ENCODE assay signal across 10 mouse cellular contexts in genomic region chr8:117069708-117070107, GRCm38 (mm10). TPM values are rescaled to one million over a fixed set of nuclear protein-coding genes. Genes with fewer than 3 reads are reported as not detected.
A peak's percentile ranks its signal among the peaks of the same experiment; 100 is the strongest.
DNase-seq lines count a peak whose midpoint lies in the region; ATAC-seq and TF ChIP-seq lines count a peak whose summit lies in the region.
"Had no signal": no experiment of that assay in that cellular context is flagged by ENCODE, and none has a peak within 500 bp of the region (broad histone marks: within the 10 kb centered on the region; RNA-seq: fewer than 3 reads in every experiment).

No protein-coding gene starts in this region.

- TF ChIP-seq POLR2A in kidney, adult 2 months (IDR thresholded peaks at IDR 0.05; ENCODE audit: low read depth, low read length): no peak
- TF ChIP-seq POLR2A in thymus, adult 2 months (IDR thresholded peaks at IDR 0.05; ENCODE audit: control insufficient read depth, extremely low read depth, insufficient read depth, low read length, poor library complexity): no peak
- TF ChIP-seq POLR2A in cortical plate, adult 2 months (IDR thresholded peaks at IDR 0.05; ENCODE audit: extremely low read depth, insufficient read depth, low read length): no peak

- H3K9ac ChIP-seq in kidney, embryonic 16.5 days (replicated peaks; ENCODE audit: low read length): no peak overlapping the region
- H3K9ac ChIP-seq: midbrain, embryonic 13.5 days had no signal

- no peaks in the 10 kb centered on the region for H3K36me3 ChIP-seq in kidney, adult 2 months (ENCODE audit: control insufficient read depth, insufficient read depth, low read length)
- H3K36me3 ChIP-seq in kidney, embryonic 16.5 days (ENCODE audit: insufficient read depth, low read length): no peaks in the 10 kb centered on the region
- no peaks in the 10 kb centered on the region for H3K36me3 ChIP-seq in thymus, adult 2 months (ENCODE audit: control insufficient read depth, insufficient read depth, low read length)
- H3K36me3 ChIP-seq: midbrain, embryonic 13.5 days had no signal

- ATAC-seq in kidney, embryonic 16.5 days (ENCODE audit: low FRiP score, low TSS enrichment): no peak
- ATAC-seq: midbrain, embryonic 13.5 days had no signal

- H3K4me2 ChIP-seq in kidney, embryonic 16.5 days (replicated peaks; ENCODE audit: low read depth, low read length): no peak overlapping the region
- H3K4me2 ChIP-seq: midbrain, embryonic 13.5 days had no signal

- peak; percentile 8 for DNase-seq in kidney, adult 2 months
- DNase-seq in thymus, postnatal 4 days: peak; percentile 41
- no peak for DNase-seq in thymus, adult 2 months
- DNase-seq in spleen, postnatal 4 days (ENCODE audit: low spot score in 2 of 2): no peak
- DNase-seq in yolk sac, embryonic 10.5 days (ENCODE audit: low spot score): no peak

- H3K27me3 ChIP-seq in kidney, adult 2 months (replicated peaks; ENCODE audit: control insufficient read depth, insufficient read depth, low read length): no peaks in the 10 kb centered on the region
- no peaks in the 10 kb centered on the region for H3K27me3 ChIP-seq in kidney, embryonic 16.5 days (ENCODE audit: insufficient read depth, low read length)
- no peaks in the 10 kb centered on the region for H3K27me3 ChIP-seq in thymus, adult 2 months (ENCODE audit: control insufficient read depth, insufficient read depth, low read length)
- H3K27me3 ChIP-seq: midbrain, embryonic 13.5 days had no signal

- H3K9me3 ChIP-seq in kidney, embryonic 16.5 days (ENCODE audit: low read length): no peaks in the 10 kb centered on the region
- H3K9me3 ChIP-seq: midbrain, embryonic 13.5 days had no signal

- no peak overlapping the region for H3K27ac ChIP-seq in kidney, adult 2 months (ENCODE audit: insufficient read depth, low read depth, low read length)
- no peak overlapping the region for H3K27ac ChIP-seq in kidney, embryonic 16.5 days (ENCODE audit: low read length)
- H3K27ac ChIP-seq in thymus, adult 2 months (ENCODE audit: control insufficient read depth, insufficient read depth, low read length): no peak overlapping the region
- H3K27ac ChIP-seq in cortical plate, adult 2 months (ENCODE audit: insufficient read depth, low read length): no peak overlapping the region
- H3K27ac ChIP-seq: midbrain, embryonic 13.5 days had no signal

- no peak overlapping the region for H3K4me3 ChIP-seq in kidney, adult 2 months (ENCODE audit: insufficient read depth, low read depth, low read length)
- no peak overlapping the region for H3K4me3 ChIP-seq in kidney, embryonic 16.5 days (ENCODE audit: low read length)
- H3K4me3 ChIP-seq in thymus, adult 2 months (ENCODE audit: control insufficient read depth, insufficient read depth, low read length): no peak overlapping the region
- no peak overlapping the region for H3K4me3 ChIP-seq in cortical plate, adult 2 months (ENCODE audit: insufficient read depth, low read length)
- H3K4me3 ChIP-seq: erythroblast, embryonic 14.5 days; midbrain, embryonic 13.5 days had no signal

- peak; percentile 20; the same call in 1 of the 2 replicates for TF ChIP-seq CTCF in kidney, adult 2 months (conservative IDR thresholded peaks at IDR 0.05; ENCODE audit: insufficient read depth, insufficient read length, low read depth, low read length)
- no peak for TF ChIP-seq CTCF in thymus, adult 2 months (IDR thresholded peaks at IDR 0.05; ENCODE audit: borderline replicate concordance, control insufficient read depth, extremely low read depth, insufficient read depth, low read length, poor library complexity)
- peak; percentile 39; the same call in 1 of the 2 replicates for TF ChIP-seq CTCF in cortical plate, adult 2 months (IDR thresholded peaks at IDR 0.05; ENCODE audit: extremely low read depth, insufficient read depth, low read length)

- 91% methylated on average over 1 of the region's 1 CpGs for WGBS in kidney, adult 2 months
- WGBS in kidney, embryonic 16.5 days: 88% methylated on average over 1 of the region's 1 CpGs
- WGBS in thymus, adult 2 months: 92% methylated on average over 1 of the region's 1 CpGs

- H3K4me1 ChIP-seq in kidney, adult 2 months (ENCODE audit: control insufficient read depth, insufficient read depth, low read length): no peaks in the 10 kb centered on the region
- H3K4me1 ChIP-seq in kidney, embryonic 16.5 days (ENCODE audit: insufficient read depth, low read length): no peaks in the 10 kb centered on the region
- H3K4me1 ChIP-seq in thymus, adult 2 months (replicated peaks; ENCODE audit: control insufficient read depth, insufficient read depth, low read length): no peaks in the 10 kb centered on the region
- H3K4me1 ChIP-seq in cortical plate, adult 2 months (ENCODE audit: control insufficient read depth, insufficient read depth, low read length): no peaks in the 10 kb centered on the region; the same call in 1 of the 2 replicates
- H3K4me1 ChIP-seq: midbrain, embryonic 13.5 days had no signal

RNA-seq across cellular contexts. Expression of gene Pkd1l2, which starts 12.5 kb away (rescaled TPM):
- polyA plus RNA-seq in kidney, adult 2 months (2012; rRNA removed): 0.04 and 0.08 TPM in 2 replicates
- polyA plus RNA-seq in kidney, embryonic 16.5 days (2015; fragmentation: Nextera tagmentation; extraction: Ambion mirVana): 0.04 and 0.14 TPM in 2 replicates
- 0.09 and 0.16 TPM in 2 replicates for polyA plus RNA-seq in thymus, adult 2 months (2012; rRNA removed)
- polyA plus RNA-seq in cortical plate, adult 2 months (2012; rRNA removed): 0.13 and 0.19 TPM in 2 replicates
- polyA plus RNA-seq: erythroblast, embryonic 14.5 days; heart, embryonic 16.5 days; midbrain, embryonic 13.5 days had no signal

RNA-seq across cellular contexts. Expression of gene Bco1, which starts 25.9 kb away (rescaled TPM):
- 2.6 and 3.0 TPM in 2 replicates for polyA plus RNA-seq in kidney, adult 2 months (2012; rRNA removed)
- polyA plus RNA-seq in kidney, embryonic 16.5 days (2015; fragmentation: Nextera tagmentation; extraction: Ambion mirVana): 0.45 and 0.62 TPM in 2 replicates
- 0.06 and 0.07 TPM in 2 replicates for polyA plus RNA-seq in thymus, adult 2 months (2012; rRNA removed)
- polyA plus RNA-seq in cortical plate, adult 2 months (2012; rRNA removed): 0.11 TPM in 1 of 2 replicates, not detected in the other
- polyA plus RNA-seq: erythroblast, embryonic 14.5 days; heart, embryonic 16.5 days had no signal

Comparison
In these comparisons a context has a peak if more than half of its experiments do, and no peak if none do; other contexts are left out.
1. DNase-seq: peak in kidney, adult 2 months (single experiment) and thymus, postnatal 4 days (single experiment); none in thymus, adult 2 months (single experiment), spleen, postnatal 4 days (0 of 2) and yolk sac, embryonic 10.5 days (single experiment).